Mouse (Mus musculus): Measurements from ENCODE around the gene Ak4. TPM values are rescaled to one million over a fixed set of nuclear protein-coding genes. Genes with fewer than 3 reads are reported as not detected.

The Ak4 gene
- polyA plus RNA-seq, 1 experiment from 2014 or later: 4.6 TPM

GRCm38 (mm10) chr4:101470543-101470942 lies 51.5 kb downstream of the Ak4 start:
- Histone ChIP-seq H3K27me3 (no peaks in the 10 kb centered on the region), H3K9me3 (no peaks in the 10 kb centered on the region), H3K4me2 (no peak overlapping the region), H3K9ac (no peak overlapping the region), H3K36me3 (no peaks in the 10 kb centered on the region), H3K4me3 (no peak overlapping the region), H3K27ac (replicated peaks) (no peak overlapping the region), H3K4me1 (replicated peaks) (no peaks in the 10 kb centered on the region)
- ATAC-seq (ENCODE audit: low read depth): no peak
- 60% methylated on average over 5 of the region's 5 CpGs for WGBS

GRCm38 (mm10) chr4:101472767-101473166 lies 53.7 kb downstream of the Ak4 start:
- no peak overlapping the region for H3K27ac ChIP-seq (replicated peaks)
- H3K36me3 ChIP-seq: no peaks in the 10 kb centered on the region
- ATAC-seq (ENCODE audit: low read depth): no peak
- H3K4me1 ChIP-seq (replicated peaks): no peaks in the 10 kb centered on the region
- 84% methylated on average over 3 of the region's 3 CpGs for WGBS
- H3K9me3 ChIP-seq: no peaks in the 10 kb centered on the region
- H3K9ac ChIP-seq: no peak overlapping the region
- H3K4me3 ChIP-seq: no peak overlapping the region
- no peaks in the 10 kb centered on the region for H3K27me3 ChIP-seq
- no peak overlapping the region for H3K4me2 ChIP-seq

GRCm38 (mm10) chr4:101490320-101490917 lies 71.3 kb downstream of the Ak4 start:
- H3K4me2 ChIP-seq: no peak overlapping the region
- no peak overlapping the region for H3K27ac ChIP-seq (replicated peaks)
- no peak overlapping the region for H3K4me3 ChIP-seq
- H3K9ac ChIP-seq: no peak overlapping the region
- H3K9me3 ChIP-seq: no peaks in the 10 kb centered on the region
- H3K27me3 ChIP-seq: no peaks in the 10 kb centered on the region
- peaks cover 3% of the 10 kb centered on the region; the same call in 1 of the 2 replicates for H3K4me1 ChIP-seq (replicated peaks)
- 87% methylated on average over 8 of the region's 8 CpGs for WGBS
- no peak for ATAC-seq (ENCODE audit: low read depth)
- no peaks in the 10 kb centered on the region for H3K36me3 ChIP-seq

- ATAC-seq (ENCODE audit: low read depth): no peak
- Histone ChIP-seq H3K4me1 (replicated peaks) (peaks cover 11% of the 10 kb centered on the region), H3K27me3 (peaks cover 11% of the 10 kb centered on the region), H3K27ac (replicated peaks) (no peak overlapping the region), H3K9ac (no peak overlapping the region), H3K36me3 (no peaks in the 10 kb centered on the region), H3K9me3 (no peaks in the 10 kb centered on the region), H3K4me3 (no peak overlapping the region), H3K4me2 (no peak overlapping the region)
- 73% methylated on average over 6 of the region's 6 CpGs for WGBS
These were observed 72.6 kb downstream of the Ak4 start for GRCm38 (mm10) chr4:101491704-101492103.

- Histone ChIP-seq H3K4me1 (replicated peaks) (peaks cover 20% of the 10 kb centered on the region), H3K9me3 (no peaks in the 10 kb centered on the region), H3K4me3 (no peak overlapping the region), H3K9ac (no peak overlapping the region), H3K27ac (replicated peaks) (no peak overlapping the region), H3K27me3 (peaks cover 31% of the 10 kb centered on the region), H3K4me2 (no peak overlapping the region), H3K36me3 (no peaks in the 10 kb centered on the region)
- ATAC-seq (ENCODE audit: low read depth): no peak
These were observed 74.6 kb downstream of the Ak4 start for GRCm38 (mm10) chr4:101493611-101494197.

GRCm38 (mm10) chr4:101496188-101496533 lies 77.1 kb downstream of the Ak4 start:
- Histone ChIP-seq H3K9me3 (no peaks in the 10 kb centered on the region), H3K4me1 (replicated peaks) (peaks cover 20% of the 10 kb centered on the region), H3K27me3 (peaks cover 35% of the 10 kb centered on the region), H3K27ac (replicated peaks) (no peak overlapping the region), H3K4me3 (peak overlapping the region; percentile 63), H3K9ac (peak overlapping the region; percentile 74), H3K36me3 (no peaks in the 10 kb centered on the region), H3K4me2 (peak overlapping the region; percentile 97)
- peak; percentile 40; the same call in 1 of the 2 replicates for ATAC-seq (ENCODE audit: low read depth)
- WGBS: under 1% methylated on average over 28 of the region's 28 CpGs

- ATAC-seq (ENCODE audit: low read depth): peak; percentile 67
- Histone ChIP-seq H3K27me3 (peaks cover 35% of the 10 kb centered on the region), H3K4me1 (replicated peaks) (peaks cover 20% of the 10 kb centered on the region), H3K4me2 (peak within 1 kb of the TSS; percentile 97), H3K36me3 (no peaks in the 10 kb centered on the region), H3K27ac (replicated peaks) (no peak within 1 kb of the TSS), H3K9ac (peak within 1 kb of the TSS; percentile 74), H3K4me3 (peak within 1 kb of the TSS; percentile 63), H3K9me3 (no peaks in the 10 kb centered on the region)
- under 1% methylated on average over 57 of the region's 57 CpGs for WGBS
These were observed 77.6 kb downstream of the Ak4 start, which contains the start of gene Dnajc6 for GRCm38 (mm10) chr4:101496534-101497237. Gene Dnajc6, plus strand, starts transcription at chr4:101496648.

GRCm38 (mm10) chr4:101497336-101497735 lies 78.3 kb downstream of the Ak4 start:
- ATAC-seq (ENCODE audit: low read depth): no peak
- Histone ChIP-seq H3K9me3 (no peaks in the 10 kb centered on the region), H3K9ac (peak overlapping the region; percentile 74; the same call in 1 of the 2 replicates), H3K4me2 (peak overlapping the region; percentile 97), H3K36me3 (no peaks in the 10 kb centered on the region), H3K4me3 (peak overlapping the region; percentile 63), H3K27ac (replicated peaks) (no peak overlapping the region), H3K27me3 (peaks cover 35% of the 10 kb centered on the region), H3K4me1 (replicated peaks) (peaks cover 20% of the 10 kb centered on the region)
- 4% methylated on average over 14 of the region's 14 CpGs for WGBS

- Histone ChIP-seq H3K36me3 (no peaks in the 10 kb centered on the region), H3K4me3 (no peak overlapping the region), H3K9ac (no peak overlapping the region), H3K27me3 (no peaks in the 10 kb centered on the region), H3K9me3 (no peaks in the 10 kb centered on the region), H3K4me1 (replicated peaks) (peaks cover 9% of the 10 kb centered on the region), H3K27ac (replicated peaks) (no peak overlapping the region), H3K4me2 (no peak overlapping the region)
- WGBS: 55% methylated on average over 7 of the region's 7 CpGs
- no peak for ATAC-seq (ENCODE audit: low read depth)
These were observed 85.5 kb downstream of the Ak4 start for GRCm38 (mm10) chr4:101504470-101505007.

- no peak overlapping the region for H3K9ac ChIP-seq
- no peak overlapping the region for H3K27ac ChIP-seq (replicated peaks)
- H3K9me3 ChIP-seq: no peaks in the 10 kb centered on the region
- no peak for ATAC-seq (ENCODE audit: low read depth)
- WGBS: 68% methylated on average over 2 of the region's 2 CpGs
- H3K27me3 ChIP-seq: no peaks in the 10 kb centered on the region
- H3K4me1 ChIP-seq (replicated peaks): peaks cover 16% of the 10 kb centered on the region
- H3K4me3 ChIP-seq: no peak overlapping the region
- H3K4me2 ChIP-seq: no peak overlapping the region
- no peaks in the 10 kb centered on the region for H3K36me3 ChIP-seq
These were observed 86.9 kb downstream of the Ak4 start for GRCm38 (mm10) chr4:101505966-101506365.

- Histone ChIP-seq H3K4me2 (no peak overlapping the region), H3K27ac (replicated peaks) (no peak overlapping the region), H3K9ac (no peak overlapping the region), H3K9me3 (no peaks in the 10 kb centered on the region), H3K36me3 (no peaks in the 10 kb centered on the region), H3K4me1 (replicated peaks) (peaks cover 16% of the 10 kb centered on the region), H3K4me3 (no peak overlapping the region), H3K27me3 (no peaks in the 10 kb centered on the region)
- no peak for ATAC-seq (ENCODE audit: low read depth)
These were observed 87.3 kb downstream of the Ak4 start for GRCm38 (mm10) chr4:101506372-101506771.
